Mouse (Mus musculus) gastrocnemius, postnatal 36 days (tissue): ENCODE data around the gene Mrs2. TPM values are rescaled to one million over a fixed set of nuclear protein-coding genes. Genes with fewer than 3 reads are reported as not detected.
"Not testable (repeated sequence)": the region's sequence is repeated elsewhere in the genome, so short reads cannot be mapped to it uniquely, and the experiment has no call there.

Experiments used
- DNase-seq, 2 experiments: peaks; one replicate each; pipeline ENCODE4 v3.0.0; 2022
- intact Hi-C: fragments of 180-260 bp; cut with DNase I; formaldehyde crosslinking; loops from one replicate; pipeline ENCODE4 v1.15.1; 2025
- total RNA-seq, 2 experiments: library from RNA; stranded (reverse); gene quantifications; 2 replicates each; pipeline ENCODE4 v1.2.3; 2021

Gene Mrs2
- total RNA-seq, 2 experiments from 2014 or later: 35.9 to 37.7 TPM

DNA sequence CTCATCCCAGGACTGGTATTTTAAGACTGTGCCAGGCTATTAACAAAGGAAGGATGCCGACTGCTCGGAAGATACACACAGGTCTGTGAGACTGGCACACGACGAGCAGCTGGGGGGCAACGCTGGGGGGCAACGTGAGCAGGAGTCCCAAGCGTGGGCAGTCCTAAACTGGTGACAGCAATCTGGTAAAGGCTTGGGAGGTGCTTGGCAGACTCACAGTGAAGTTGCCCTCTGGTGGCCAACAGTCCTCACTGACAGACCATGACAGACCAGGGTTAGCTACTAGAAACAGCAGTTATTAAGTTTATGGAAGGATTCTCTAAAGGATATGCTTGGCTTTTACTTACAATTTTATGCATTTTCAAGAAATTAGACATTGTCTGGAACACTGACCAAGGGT is 31.8 kb downstream of the Mrs2 start:
- peak in 1 of 2 experiments; percentile 30 for DNase-seq
- intact Hi-C loops: loop anchor here (2.0 kb wide), 1 partner anchor 50 kb away; no protein-coding TSS in a partner anchor

- intact Hi-C loops: no loop called here
- no peak for DNase-seq
Measured at GRCm38 (mm10) chr13:24985435-24985834, 34.7 kb downstream of the Mrs2 start.

GRCm38 (mm10) chr13:24981031-24981430 is 39.1 kb downstream of the Mrs2 start:
- DNase-seq: no peak
- intact Hi-C loops: no loop called here

DNA sequence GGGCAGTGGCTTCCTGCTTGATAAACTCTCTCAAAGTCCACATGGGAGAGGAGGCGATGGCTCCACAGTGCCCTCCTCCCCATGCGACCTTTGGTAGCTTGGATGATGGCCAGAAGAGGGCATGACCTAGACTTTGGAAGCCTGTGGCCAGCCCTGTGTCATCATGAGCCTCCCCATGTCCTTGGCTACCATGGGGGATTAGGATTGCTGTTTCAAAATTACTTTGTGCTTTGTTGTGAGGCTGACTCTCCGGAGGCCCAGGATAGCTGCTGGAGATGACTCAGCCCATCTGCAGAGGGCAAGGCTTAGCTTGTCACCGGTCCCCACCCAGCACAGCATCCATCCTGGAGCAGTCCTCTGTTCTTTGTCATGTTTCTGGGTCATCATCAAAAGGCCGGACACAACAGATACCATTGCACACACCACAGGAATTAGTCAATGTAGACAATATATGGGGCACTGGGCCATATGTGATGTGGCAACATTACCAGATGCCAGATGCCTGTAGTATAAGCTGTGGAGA is 42.3 kb downstream of the Mrs2 start:
- intact Hi-C loops: no loop called here
- DNase-seq: no peak

DNA sequence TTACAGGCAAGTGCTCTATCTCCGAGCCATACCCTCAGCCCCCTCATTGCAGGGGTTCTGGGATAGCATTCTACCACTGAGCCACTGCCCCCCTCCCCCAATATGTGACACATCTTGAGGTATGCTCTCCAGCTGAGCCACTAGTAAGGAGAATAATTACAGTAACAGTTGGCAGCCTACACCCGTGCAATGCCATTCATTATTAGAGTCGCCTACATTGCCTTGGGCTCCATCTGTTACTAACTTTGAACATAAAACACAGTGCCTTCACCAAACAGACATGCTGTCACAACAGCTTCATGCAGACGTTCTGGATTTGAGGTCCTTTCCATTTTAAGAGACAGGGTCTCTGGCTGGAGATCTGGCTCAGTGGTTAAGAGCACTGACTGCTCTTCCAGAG is 43.8 kb downstream of the Mrs2 start:
- no peak for DNase-seq
- intact Hi-C loops: no loop called here

- intact Hi-C loops, DNase-seq: not testable (repeated sequence)
Measured at GRCm38 (mm10) chr13:24971776-24972175, 48.4 kb downstream of the Mrs2 start.

DNA sequence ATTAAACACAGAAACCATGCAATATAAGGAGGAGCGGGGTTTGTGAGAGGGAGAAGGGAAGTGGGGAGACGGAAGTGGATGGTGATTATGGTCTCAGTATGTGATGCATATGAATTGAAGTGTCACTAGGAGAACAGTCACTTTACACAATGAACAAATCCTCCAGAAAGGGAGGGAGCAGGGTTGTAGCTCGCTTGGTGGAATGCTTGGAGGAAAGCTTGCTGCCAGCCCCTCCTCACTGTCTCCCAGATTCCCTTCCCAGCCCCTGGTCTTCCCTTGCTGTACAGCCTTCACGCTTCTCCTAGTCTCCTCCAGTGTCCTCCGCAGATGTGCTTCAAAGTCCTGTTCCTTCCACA is 54.4 kb downstream of the Mrs2 start:
- intact Hi-C loops: no loop called here
- no peak for DNase-seq

DNA sequence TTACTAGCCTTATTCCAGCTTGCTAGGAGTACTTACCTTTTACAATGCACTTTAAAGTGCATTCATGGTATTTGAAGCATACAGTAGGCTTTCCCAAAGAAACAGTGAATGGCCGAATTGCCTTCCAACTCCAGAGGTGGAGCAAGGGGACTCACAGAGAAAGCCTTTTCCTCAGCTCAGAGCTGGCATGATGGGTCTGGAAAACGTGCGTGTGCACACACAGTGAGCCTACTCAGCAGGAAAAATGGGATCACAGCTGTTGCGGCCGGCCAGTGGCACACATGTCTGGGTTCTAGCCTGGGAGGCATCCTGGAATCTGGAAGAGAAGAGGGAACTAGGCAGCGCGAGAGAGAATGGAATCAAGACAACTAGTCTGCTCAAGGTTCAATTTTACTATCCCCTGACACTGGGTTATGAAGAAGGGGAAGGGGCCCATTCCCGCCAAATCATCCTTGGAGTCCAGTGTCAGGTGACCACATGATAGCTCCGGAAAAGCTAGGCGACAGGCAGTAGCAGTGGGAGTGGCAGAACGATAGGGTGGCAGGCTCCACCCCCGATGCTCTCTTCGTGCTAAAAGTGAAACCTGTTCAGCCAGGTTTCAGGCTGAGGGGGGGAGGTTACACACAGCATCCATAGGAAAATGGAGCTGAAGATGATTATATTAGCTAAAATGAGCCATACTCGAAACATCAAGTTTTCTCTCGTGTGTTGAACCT is 54.9 kb downstream of the Mrs2 start:
- no peak for DNase-seq
- intact Hi-C loops: no loop called here

DNA sequence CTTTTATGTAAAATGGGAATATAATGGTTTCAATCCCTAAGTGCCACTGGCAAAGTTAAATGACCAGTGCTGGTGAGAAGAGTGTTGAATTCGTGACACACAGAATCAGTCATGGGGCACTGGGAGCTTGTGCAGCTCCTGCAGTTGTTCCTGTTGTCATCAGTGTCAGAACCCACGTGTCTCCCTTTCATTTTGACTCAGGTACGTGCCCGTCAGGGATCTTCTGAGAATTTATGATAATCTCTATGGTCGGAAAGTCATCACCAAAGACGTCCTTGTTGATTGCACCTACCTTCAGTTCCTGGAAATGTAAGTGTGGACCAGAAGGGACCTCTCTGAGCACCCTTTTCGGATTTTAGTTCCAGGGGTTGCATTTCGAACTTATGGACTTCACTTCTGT is 58.1 kb downstream of the Mrs2 start:
- no peak for DNase-seq
- intact Hi-C loops: no loop called here

GRCm38 (mm10) chr13:24960084-24960483 is 60.1 kb downstream of the Mrs2 start:
- intact Hi-C loops: no loop called here
- no peak for DNase-seq

DNA sequence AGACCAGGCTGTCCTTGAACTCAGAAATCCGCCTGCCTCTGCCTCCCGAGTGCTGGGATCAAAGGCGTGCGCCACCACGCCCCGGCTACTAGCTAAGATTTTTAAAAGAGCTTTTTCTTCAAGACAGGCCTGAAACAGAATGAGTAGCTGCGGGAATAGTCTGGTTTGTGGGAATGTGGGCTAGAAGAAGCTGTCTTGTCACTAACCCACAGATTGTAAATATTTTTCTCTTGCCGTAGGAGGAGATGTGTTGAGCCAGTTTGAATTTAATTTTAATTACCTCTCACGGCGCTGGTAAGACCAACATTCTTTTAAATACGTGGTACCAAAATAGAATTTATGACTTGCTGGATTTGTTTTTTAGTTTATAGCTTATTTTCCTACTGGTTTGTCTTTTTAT is 61.5 kb downstream of the Mrs2 start:
- intact Hi-C loops: no loop called here
- DNase-seq: no peak

- DNase-seq: no peak
- intact Hi-C loops: no loop called here
Measured at GRCm38 (mm10) chr13:24955500-24955899, 64.7 kb downstream of the Mrs2 start.

GRCm38 (mm10) chr13:24955091-24955490 is 65.1 kb downstream of the Mrs2 start:
- DNase-seq: no peak
- intact Hi-C loops: no loop called here

GRCm38 (mm10) chr13:24952659-24953058 is 67.5 kb downstream of the Mrs2 start:
- DNase-seq: no peak
- intact Hi-C loops: no loop called here

GRCm38 (mm10) chr13:24948870-24949269 is 71.3 kb downstream of the Mrs2 start:
- intact Hi-C loops: no loop called here
- DNase-seq: no peak

DNA sequence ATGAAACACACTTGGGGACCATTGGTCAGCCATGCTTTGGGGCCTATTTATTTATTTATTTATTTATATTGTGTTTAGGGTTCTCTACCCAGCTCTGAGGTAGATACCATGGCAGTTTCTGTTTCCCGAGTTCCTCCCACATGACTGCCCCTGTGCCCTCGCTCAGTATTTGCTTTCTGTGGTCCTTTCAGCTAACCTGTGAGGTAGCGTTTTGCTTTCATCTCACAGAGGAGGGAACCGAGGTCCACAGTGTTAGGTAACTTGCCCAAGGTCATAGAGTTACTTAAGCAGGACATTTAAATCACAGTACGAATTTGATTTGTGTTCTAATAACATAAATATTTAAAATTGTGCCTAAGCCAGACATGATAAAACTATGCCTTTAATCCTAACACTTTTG is 73.0 kb downstream of the Mrs2 start:
- intact Hi-C loops: no loop called here
- no peak for DNase-seq

- DNase-seq: no peak
- intact Hi-C loops: no loop called here
Measured at GRCm38 (mm10) chr13:24945567-24945966, 74.6 kb downstream of the Mrs2 start.

DNA sequence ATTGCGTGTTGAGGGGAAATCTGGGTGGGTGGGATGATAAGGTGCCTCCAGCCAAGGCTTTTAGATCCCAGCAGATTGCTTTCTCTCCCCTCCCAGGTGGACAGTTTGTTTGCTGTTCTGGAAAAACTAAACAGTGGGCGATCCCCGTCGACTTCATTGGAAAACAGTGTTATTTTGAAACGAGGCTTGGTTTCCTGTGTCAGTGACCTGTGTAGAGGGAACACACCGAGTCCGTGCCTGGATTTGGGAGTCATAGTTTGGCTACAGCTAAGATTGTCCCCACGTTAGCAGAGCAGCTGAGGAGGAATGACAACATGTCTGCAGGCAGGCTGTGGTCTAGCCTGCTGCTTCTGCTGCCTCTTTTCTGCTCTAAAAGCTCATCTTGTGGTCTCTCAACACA is 76.9 kb downstream of the Mrs2 start:
- no peak for DNase-seq
- intact Hi-C loops: no loop called here

DNA sequence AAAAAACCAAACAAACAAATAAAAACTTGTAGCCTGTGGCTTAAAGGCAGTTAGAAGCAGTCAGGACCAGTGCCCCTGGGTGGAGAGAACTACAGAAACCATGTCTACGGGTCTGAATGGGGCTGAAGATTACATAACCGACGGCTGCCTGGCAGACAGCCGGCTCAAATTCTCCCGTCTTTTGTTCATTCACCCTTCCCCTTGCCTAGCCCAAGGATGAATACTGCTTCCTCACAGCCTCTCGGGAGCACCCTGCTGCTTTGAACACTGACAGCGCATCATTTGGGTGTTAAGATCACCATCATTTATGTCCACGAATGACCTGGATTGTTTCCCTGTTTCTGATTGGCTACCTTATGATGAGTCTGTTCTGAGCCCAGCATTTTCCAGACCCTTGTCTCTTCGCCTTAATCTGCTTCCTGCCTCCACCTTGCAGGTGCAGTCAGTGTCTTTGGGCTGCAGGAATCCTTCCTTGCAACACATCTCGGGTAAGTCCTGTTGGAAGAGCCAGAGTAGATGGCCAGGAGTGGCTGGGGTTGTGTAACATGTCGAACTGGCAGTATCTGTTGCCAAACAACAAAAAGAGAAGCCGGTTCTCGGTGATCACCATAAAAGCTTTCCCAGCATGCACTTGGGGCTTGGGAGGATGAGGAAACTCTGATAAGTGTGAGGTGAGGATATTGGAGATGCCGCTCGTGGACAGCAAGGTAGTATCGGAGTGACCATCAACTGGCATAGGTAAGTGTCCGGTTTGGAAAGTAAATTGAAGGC is 77.5 kb downstream of the Mrs2 start, which contains the start of gene Gpld1:
Gene Gpld1, plus strand, starts transcription at position 641 of the 771 bp plus-strand sequence.
- intact Hi-C loops: no loop called here
- no peak for DNase-seq

DNA sequence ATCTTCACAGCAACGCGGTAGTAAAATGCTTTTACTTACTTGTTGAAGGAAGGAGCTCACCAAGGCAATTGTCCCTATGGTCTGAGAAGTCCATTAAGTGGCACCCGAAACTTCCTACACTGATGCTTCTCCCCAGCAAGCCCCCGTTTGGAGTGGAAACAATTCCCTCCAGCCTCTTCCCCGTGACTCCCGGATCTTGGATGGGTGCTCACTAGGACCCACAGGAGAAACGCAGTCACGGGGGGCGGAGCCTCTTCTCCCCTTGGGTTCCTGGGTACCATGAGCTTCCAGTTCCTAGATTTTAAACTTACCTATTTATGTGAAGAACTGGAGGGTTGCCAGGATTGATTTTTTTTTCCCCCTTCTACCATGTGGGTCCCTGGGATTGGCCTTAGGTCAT is 80.7 kb downstream of the Mrs2 start:
- DNase-seq: no peak
- intact Hi-C loops: loop anchor here (2.0 kb wide), 1 partner anchor 49 kb away; no protein-coding TSS in a partner anchor

GRCm38 (mm10) chr13:24938683-24939082 is 81.5 kb downstream of the Mrs2 start:
- intact Hi-C loops: loop anchor here (2.0 kb wide), 1 partner anchor 50 kb away; no protein-coding TSS in a partner anchor
- peak; percentile 42 to 60 for DNase-seq

DNA sequence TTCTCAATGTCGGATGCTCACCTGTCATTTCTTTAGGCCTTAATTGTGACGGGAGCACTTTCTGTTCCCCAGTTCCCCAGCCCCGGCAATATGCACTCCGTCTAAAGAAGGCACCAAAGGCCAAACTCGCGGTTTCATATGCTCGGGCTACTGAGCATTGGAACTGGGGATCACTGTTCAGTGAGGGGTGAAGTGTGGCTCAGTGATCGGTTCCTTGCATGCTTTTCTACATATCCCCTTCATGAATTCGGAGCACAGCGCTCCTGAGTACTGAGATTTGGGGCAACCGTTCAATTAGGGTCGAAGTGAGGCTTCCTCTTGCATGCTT is 82.4 kb downstream of the Mrs2 start:
- no peak for DNase-seq
- intact Hi-C loops: loop anchor here (2.0 kb wide), 1 partner anchor 51 kb away; no protein-coding TSS in a partner anchor
